Mouse (Mus musculus): Measurements from ENCODE around the gene Top2b.

Top2b gene

GRCm38 (mm10) chr14:16384783-16385182, 19.8 kb downstream of the Top2b start:
- in situ Hi-C loops (cut with MboI; ENCODE audit: unreplicated experiment in 2 of 2) = loop anchor here (5.0 to 25.0 kb wide), 6 partner anchors 497 to 1522 kb away; no protein-coding TSS in a partner anchor

- in situ Hi-C loops (cut with MboI; ENCODE audit: unreplicated experiment in 2 of 2) = loop anchor here in 1 of 2 experiments (10.0 kb wide), 2 partner anchors 1620 to 1650 kb away; no protein-coding TSS in a partner anchor
These were observed 40.2 kb downstream of the Top2b start for GRCm38 (mm10) chr14:16405187-16405586.

GRCm38 (mm10) chr14:16414163-16414562, 49.2 kb downstream of the Top2b start:
- in situ Hi-C loops (cut with MboI; ENCODE audit: unreplicated experiment in 2 of 2) = no loop called here

GRCm38 (mm10) chr14:16427569-16427968, 62.6 kb downstream of the Top2b start:
- in situ Hi-C loops (cut with MboI; ENCODE audit: unreplicated experiment in 2 of 2) = loop anchor here in 1 of 2 experiments (10.0 to 25.0 kb wide), 3 partner anchors 960 to 1653 kb away; partner anchors contain the start of gene Thrb

GRCm38 (mm10) chr14:16431941-16432499, 67.0 kb downstream of the Top2b start:
- in situ Hi-C loops (cut with MboI; ENCODE audit: unreplicated experiment in 2 of 2) = loop anchor here (5.0 to 25.0 kb wide), 5 partner anchors 955 to 1853 kb away; partner anchors contain the start of gene Thrb (in 1 of the 2)

GRCm38 (mm10) chr14:16432550-16432949, 67.6 kb downstream of the Top2b start:
- in situ Hi-C loops (cut with MboI; ENCODE audit: unreplicated experiment in 2 of 2) = loop anchor here (5.0 to 25.0 kb wide), 5 partner anchors 955 to 1852 kb away; partner anchors contain the start of gene Thrb (in 1 of the 2)

GRCm38 (mm10) chr14:16433206-16433605, 68.2 kb downstream of the Top2b start:
- in situ Hi-C loops (cut with MboI; ENCODE audit: unreplicated experiment in 2 of 2) = loop anchor here (5.0 to 25.0 kb wide), 5 partner anchors 954 to 1852 kb away; partner anchors contain the start of gene Thrb (in 1 of the 2)

- in situ Hi-C loops (cut with MboI; ENCODE audit: unreplicated experiment in 2 of 2) = loop anchor here (5.0 to 25.0 kb wide), 5 partner anchors 953 to 1850 kb away; partner anchors contain the start of gene Thrb (in 1 of the 2)
These were observed 69.6 kb downstream of the Top2b start for GRCm38 (mm10) chr14:16434396-16435171.

- in situ Hi-C loops (cut with MboI; ENCODE audit: unreplicated experiment in 2 of 2) = loop anchor here (10.0 to 25.0 kb wide), 4 partner anchors 950 to 1847 kb away; partner anchors contain the start of gene Thrb (in 1 of the 2)
These were observed 72.4 kb downstream of the Top2b start for GRCm38 (mm10) chr14:16437386-16437785.

- in situ Hi-C loops (cut with MboI; ENCODE audit: unreplicated experiment in 2 of 2) = loop anchor here (10.0 to 25.0 kb wide), 4 partner anchors 948 to 1845 kb away; partner anchors contain the start of gene Thrb (in 1 of the 2)
These were observed 74.6 kb downstream of the Top2b start for GRCm38 (mm10) chr14:16439385-16440126.

- in situ Hi-C loops (cut with MboI; ENCODE audit: unreplicated experiment in 2 of 2) = loop anchor here in 1 of 2 experiments (25.0 kb wide), 2 partner anchors 942 to 1217 kb away; partner anchors contain the start of gene Thrb
These were observed 79.9 kb downstream of the Top2b start for GRCm38 (mm10) chr14:16444859-16445258.

- in situ Hi-C loops (cut with MboI; ENCODE audit: unreplicated experiment in 2 of 2) = loop anchor here in 1 of 2 experiments (25.0 kb wide), 2 partner anchors 940 to 1215 kb away; partner anchors contain the start of gene Thrb
These were observed 82.6 kb downstream of the Top2b start for GRCm38 (mm10) chr14:16447587-16447986.

GRCm38 (mm10) chr14:16448269-16448987, 83.4 kb downstream of the Top2b start:
- in situ Hi-C loops (cut with MboI; ENCODE audit: unreplicated experiment in 2 of 2) = loop anchor here in 1 of 2 experiments (25.0 kb wide), 2 partner anchors 939 to 1214 kb away; partner anchors contain the start of gene Thrb

GRCm38 (mm10) chr14:16478606-16479323, 113.8 kb downstream of the Top2b start:
- in situ Hi-C loops (cut with MboI; ENCODE audit: unreplicated experiment in 2 of 2) = no loop called here

- in situ Hi-C loops (cut with MboI; ENCODE audit: unreplicated experiment in 2 of 2) = no loop called here
These were observed 114.5 kb downstream of the Top2b start for GRCm38 (mm10) chr14:16479521-16479920.

- in situ Hi-C loops (cut with MboI; ENCODE audit: unreplicated experiment in 2 of 2) = no loop called here
These were observed 115.6 kb downstream of the Top2b start for GRCm38 (mm10) chr14:16480621-16481020.

GRCm38 (mm10) chr14:16483656-16484380, 118.8 kb downstream of the Top2b start:
- in situ Hi-C loops (cut with MboI; ENCODE audit: unreplicated experiment in 2 of 2) = no loop called here
